Mouse (Mus musculus) small intestine, adult 2 months (tissue): ENCODE results near the gene Psg22.

Experiments
- CTCF ChIP-seq: fragments of 200-500 bp; IDR thresholded peaks from 2 replicates; pipeline ENCODE4 v1.5.1; 2012; ENCODE audit warnings: low read depth, mild to moderate bottlenecking, control low read depth, inconsistent platforms, low read length, moderate library complexity, mixed read lengths; ENCODE audit not compliant: insufficient replicate concordance, insufficient read length; ENCODE audit errors: extremely low read depth
- POLR2A ChIP-seq: fragments of 200-500 bp; IDR thresholded peaks from 2 replicates; pipeline ENCODE4 v1.6.1; 2012; ENCODE audit warnings: low read depth, mild to moderate bottlenecking, control low read depth, inconsistent platforms, low read length, moderate library complexity

- TF ChIP-seq CTCF (no peak), POLR2A (no peak)
Observed at GRCm38 (mm10) chr7:18734451-18734850, 16.6 kb downstream of the Psg22 start.
